Mouse (Mus musculus) heart, adult 18-20 months (tissue): ENCODE measurements at regions not wholly inside any gene's neighbourhood (a gene's known extent, or its start where the extent isn't known, plus 50 kb on each side); places are given as distances from the start of the nearest gene placed in this dataset.

ENCODE experiments used
- DNase-seq, 2 experiments: peaks; one replicate each; pipeline ENCODE4 v3.0.0; 2021 to 2022; ENCODE audit warnings: mixed read lengths in 1 of 2

DNA sequence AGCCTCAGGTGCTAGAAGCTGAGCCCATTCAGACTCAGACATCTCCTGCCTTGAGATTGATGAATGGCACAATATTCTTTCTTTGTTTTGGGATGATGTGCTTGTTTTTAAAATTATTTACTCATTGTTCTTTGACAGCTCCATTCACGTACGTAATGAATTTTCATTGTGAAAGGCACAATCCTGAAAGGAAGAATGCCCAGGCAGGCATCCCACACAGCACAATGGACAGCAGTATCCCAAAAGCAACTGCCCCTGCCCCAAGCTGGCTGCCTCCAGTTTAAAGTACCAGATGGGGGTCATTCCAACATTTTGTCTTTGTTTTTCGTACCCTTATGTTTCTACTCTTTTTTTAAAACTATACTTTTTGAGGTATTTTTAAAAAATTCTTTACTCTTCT, 210.9 kb upstream of the St8sia2 start:
- DNase-seq, result no peak

DNA sequence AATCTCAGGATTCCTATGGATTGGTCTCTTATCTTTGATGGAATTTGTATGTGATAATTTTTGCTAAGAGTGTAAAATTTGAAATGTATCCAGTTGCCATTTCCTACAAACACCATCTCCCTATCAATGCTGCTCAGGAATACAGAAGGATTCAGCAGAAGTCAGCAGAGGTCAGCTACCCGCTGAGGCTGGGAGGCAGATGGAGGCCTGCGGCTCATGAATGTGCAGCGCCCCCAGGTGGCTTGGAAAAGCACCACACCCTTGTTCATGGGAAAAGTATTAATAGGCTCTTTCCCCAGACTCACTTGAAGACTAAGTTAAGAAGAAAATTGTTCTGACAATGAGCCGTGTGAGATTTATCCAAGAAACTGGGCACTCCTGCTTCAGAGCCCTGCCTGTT, 187.2 kb upstream of the St8sia2 start:
- no peak for DNase-seq

DNA sequence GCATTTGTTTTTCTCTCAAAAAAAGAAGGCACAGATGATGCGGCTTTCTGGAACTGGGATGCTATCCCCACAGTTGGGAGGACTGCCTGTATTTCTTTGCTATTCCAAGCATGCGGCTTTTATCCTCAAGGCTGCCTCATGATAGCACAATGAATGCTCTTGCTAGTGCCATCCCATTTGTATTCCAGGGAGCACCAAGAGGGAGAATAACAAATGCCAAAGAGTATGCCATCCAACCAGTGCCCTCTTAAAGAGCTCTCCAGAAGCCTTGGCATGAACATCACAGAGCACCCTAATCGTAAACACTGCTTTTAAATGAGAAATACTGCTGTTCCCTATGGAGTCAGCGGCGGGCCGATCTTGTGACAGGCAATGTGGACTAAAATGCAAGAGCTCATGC, 185.3 kb upstream of the St8sia2 start:
- DNase-seq, result no peak

DNA sequence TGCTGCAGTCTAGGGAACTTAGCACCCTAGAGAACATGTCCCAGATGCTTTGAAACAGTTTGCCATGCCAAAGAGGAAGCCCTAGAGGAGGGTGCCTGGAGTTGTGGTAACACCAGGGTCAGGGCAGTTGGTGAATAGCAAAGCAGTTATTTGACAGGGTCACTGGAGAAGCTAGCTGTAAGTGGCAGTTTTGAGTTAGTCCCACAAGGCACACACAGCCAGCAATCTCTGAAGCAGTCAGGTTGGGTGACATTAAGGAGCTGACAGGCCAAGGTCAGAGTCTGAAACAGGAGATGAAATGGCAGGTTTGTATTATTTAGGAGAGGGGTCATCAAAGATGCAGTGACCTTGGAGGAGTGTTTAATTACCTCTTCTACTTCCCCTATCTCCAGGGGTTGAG, 171.2 kb upstream of the St8sia2 start:
- DNase-seq, result no peak

DNA sequence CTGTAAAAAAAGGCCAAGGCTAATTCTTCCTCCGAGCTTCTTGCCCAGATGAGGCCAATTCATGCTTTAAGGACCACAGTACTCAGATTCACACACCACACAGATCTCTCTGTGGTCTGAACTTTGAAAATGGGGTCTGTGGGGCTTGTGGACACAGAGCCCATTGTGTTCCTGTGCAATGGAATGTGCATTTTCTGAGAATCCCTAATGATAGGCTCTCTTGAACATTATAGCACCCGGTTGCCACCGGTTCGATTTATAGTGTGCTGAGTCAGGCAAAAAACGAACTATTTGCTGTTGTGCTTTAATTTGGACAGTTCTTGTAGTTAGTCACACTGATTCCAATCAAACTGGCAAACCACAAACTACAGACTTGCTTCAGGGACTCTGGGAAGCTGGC, 160.7 kb upstream of the St8sia2 start:
- DNase-seq, result no peak

DNA sequence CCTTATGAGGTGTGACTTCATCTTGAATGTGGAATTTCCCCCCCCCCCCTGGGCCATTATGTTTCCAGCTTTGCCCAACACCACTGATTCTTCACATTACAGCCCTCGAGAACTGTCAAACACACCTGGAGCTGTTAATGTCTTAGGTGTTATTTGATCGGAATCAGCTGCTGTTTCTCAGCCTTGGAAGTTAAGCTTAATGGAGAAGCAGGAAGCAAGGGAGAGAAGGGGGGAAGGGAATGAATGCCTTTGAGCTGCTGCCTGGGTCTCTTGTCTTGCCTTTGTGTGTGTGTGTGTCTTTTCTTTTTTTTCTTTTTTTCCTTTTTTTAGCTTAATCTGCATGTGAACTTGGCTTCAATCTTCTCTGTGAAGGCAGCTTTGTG, 159.7 kb upstream of the St8sia2 start:
- no peak for DNase-seq

DNA sequence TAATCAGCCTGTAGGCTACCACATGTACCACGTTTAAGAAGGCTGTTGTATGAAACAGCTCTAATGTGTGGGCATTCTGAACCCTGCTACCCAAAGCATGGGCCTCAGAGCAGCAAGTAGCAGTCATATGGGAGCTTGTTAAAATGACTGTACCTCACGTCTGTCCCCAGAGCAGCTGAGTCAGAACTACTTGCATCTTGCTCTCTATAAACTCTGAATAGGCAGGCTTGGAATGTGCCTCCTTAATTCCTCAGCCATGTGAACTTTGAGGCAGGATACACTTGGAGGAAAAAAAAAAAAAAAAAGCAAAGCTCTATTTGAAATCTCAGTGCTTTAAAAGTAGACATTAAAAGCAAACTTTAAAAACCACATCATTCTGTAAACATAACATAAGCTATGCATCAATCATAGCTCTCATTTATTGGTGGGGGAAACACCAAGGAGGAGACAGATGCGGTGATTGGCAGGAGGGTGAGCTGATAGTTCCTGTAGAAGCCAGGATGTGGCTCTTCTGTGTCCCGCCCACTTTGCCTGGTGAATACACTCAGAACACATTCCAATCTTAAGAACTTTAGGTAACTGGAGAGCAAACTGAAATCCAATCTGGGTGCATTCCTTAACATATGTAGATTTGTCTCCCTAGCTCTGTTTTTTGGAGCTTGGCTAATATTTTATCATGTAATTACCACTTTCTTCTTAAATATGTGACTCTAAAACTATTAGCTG, 159.2 kb upstream of the St8sia2 start:
- DNase-seq, result no peak

DNA sequence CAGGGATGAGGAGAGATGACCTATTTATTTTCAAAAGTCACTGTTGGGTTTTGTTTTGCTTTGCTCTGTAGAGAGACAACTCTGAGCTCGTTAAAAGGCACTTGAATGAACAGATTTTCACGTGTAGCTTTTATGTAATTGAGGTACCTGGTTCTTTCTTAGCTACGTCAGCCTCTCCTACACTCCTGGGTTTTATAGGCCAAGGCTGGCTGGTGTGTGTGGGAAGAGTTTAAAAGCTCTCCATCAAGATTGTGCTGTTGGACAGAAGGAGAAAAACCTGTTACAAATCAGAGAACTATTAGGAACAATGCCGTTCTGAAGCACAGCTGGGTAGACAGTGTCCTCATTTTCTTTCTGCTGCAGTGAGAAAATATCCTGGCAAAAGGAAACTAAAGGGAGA, 138.1 kb upstream of the St8sia2 start:
- DNase-seq, result no peak

DNA sequence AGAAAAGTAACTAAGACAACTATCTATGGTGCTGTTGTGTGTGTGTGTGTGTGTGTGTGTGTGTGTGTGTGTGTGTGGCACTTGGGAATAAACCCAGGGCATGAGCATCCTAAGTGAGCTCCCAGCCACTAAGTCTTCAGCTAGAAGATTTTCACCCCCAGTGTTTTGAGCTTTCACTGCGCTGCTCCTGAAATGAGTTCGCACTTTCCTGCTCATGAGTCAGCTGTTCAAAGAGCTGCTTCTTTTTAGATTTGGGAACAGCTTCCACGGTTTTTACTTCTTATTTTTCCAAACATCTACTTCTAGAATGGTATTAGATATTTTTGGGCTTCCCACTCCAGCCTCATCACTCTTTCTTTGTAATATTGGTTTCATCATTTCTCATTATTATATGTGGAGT, 129.7 kb upstream of the St8sia2 start:
- no peak for DNase-seq

DNA sequence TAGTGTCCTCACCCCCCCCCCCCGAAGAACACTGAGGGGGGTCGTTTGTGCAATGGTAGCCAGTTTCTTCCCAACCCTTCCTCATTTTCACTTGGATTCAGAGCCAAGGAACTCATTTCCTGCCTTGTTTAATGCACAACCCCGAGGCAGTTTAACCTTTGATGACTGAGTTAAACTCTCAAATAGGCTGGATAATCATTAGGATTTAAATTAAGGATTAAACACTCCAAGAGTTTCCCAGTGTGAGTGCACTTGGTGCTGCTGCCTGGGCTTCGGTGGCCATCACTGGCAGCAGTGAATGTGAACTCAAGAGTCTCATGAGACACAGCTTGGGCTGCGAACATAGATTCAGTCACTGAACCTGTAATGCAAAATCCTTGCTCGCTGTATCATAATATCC, 124.7 kb upstream of the St8sia2 start:
- no peak for DNase-seq

DNA sequence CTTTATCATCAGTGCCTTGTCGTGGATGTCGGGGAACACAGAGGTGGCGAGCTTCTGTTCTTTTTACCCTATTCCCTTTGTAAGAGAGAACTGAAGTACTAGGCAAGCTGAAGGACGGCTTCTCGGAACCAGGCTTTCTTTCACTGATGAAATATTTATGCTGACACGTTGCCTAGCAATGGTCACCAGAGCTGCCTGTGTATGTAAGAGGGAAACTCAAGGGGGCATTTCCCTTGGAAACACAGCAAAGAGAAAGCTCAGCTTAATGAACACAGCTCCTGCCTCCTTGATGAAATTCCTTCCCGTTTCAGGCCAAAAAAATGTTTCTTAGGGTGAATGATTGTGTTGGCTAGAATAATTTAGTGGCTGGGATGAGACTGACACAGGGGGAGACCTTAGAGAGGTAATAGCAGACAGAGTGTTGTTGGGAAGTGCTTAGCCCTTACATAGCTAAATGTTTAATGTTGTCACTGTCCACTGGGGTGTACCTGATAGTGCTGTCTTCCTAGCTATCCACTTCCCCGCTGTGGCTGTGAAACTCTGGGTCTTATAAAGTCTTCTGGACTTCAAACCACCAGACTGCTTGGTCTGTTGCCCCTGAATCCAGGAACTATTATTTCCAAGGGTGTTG, 116.8 kb upstream of the St8sia2 start:
- DNase-seq, result no peak

DNA sequence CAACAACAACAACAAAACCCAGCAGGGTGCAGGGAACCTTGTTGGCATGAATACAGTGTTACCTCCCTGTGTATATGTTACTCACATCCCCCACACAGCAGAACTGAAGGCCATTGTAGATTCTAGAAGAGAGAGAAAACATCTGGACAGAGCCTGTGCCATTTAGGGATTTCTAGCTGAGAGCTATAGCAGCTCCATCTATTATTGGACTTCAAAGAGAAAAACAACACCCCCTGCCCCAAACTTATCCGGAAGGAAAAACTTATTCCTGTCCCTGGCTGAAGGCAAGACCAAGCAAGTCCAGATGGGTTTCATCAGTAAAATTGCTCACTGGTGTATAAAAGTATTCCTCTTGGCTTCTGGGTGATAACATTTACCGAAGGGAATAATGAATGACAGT, 98.6 kb upstream of the St8sia2 start:
- no peak for DNase-seq

DNA sequence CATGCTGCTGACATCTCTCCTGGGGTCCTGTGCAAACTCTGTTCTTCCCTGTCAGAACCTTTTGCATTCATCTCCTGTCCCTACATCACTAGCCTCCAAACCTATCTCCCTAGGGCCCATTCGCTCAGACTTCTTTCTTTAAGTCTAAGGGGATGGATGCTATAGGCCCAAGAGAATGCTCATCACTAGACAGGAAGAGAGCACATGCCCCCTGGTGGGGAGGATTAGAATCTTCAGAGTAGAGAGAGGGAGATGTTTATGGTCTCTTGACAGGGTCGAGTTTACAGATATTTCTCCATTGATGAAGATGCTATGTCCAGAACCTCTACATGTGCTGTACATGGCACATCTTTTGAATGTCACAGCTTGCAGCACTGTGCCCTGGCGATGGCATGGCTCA, 94.9 kb upstream of the St8sia2 start:
- peak in 1 of 2 experiments; percentile 21 for DNase-seq

DNA sequence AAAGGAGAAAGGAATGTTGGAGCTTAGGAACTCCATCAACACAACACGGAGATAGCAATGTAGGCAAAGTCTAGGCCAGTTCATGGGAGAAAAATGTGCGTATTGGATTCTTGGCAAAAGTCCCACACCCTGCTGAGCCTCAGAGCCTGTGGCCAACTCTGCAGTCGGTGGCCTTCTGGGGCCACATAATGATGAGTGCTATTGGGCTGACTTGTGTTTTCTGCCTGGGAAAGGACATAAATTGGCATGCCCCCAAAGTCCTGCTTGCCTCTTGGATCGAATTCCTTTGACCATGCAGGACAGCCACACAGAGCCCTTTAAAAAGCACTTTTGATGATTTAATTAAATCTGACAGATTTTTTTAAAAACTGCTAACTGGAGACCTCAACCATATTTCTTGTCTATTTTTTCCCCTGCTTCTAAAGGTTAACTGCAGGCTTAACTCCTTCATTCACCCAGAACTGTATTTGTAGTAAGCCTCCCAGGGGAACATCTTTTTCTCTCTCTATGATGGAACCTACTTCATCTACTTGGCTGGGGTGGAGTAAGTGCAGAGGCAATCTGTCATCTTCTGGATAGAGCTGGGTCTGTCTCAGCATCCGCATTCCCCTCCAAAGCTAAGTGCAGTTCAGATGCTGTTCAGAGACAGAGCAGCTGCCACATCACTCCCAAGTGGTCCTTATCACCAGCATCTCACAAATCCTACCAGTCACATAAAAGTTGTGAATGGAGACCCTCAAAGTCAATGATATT, 93.9 kb upstream of the St8sia2 start:
- peak; percentile 37 to 55 for DNase-seq

DNA sequence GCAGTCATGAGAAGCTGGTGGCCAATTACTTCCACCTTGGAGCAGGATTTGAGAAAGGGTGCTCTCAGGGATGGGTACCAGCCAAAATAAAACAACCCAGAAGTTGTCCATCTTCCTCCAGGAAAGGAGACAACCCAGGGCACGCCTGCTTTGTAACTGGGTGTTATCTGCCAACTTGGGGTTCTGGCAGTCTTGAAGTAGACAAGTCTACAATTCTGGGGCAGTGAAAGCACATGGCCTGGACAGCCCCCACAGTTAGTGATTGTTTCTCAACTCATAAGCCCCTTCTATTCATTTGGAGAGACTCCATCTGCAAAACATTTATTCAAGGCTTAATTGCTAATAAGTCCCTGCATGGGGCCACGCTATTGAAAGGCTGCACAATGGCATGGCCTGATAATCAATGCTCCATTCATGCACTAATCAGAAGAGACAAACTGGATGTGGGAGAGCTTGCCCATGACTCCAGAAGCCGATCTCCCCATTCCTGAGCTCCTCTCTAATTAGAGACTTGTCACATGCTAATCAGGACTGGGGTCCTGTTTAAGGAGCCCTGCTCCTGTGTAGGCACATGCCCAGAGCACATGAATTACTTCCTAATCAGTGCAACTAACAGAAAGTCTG, 78.0 kb upstream of the St8sia2 start:
- DNase-seq, result no peak

DNA sequence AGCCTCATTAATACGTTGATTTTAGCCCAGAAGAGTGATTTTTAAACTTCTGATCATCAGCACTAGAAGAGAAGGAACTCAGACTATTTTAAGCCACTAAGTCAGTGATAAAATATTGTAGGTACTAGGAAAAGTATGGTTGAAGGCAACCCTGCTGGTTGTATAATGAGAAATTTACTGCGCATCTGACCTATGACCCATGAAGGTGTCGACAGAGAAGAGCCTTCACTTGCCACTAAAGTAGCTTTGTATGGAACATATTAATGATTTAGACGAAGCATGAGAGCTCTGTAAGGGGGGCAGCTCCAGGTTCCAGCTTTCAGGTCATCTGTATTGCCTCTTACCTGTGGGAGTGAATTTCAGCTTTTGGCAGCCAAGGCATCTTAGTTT, 67.4 kb upstream of the St8sia2 start:
- DNase-seq, result no peak

DNA sequence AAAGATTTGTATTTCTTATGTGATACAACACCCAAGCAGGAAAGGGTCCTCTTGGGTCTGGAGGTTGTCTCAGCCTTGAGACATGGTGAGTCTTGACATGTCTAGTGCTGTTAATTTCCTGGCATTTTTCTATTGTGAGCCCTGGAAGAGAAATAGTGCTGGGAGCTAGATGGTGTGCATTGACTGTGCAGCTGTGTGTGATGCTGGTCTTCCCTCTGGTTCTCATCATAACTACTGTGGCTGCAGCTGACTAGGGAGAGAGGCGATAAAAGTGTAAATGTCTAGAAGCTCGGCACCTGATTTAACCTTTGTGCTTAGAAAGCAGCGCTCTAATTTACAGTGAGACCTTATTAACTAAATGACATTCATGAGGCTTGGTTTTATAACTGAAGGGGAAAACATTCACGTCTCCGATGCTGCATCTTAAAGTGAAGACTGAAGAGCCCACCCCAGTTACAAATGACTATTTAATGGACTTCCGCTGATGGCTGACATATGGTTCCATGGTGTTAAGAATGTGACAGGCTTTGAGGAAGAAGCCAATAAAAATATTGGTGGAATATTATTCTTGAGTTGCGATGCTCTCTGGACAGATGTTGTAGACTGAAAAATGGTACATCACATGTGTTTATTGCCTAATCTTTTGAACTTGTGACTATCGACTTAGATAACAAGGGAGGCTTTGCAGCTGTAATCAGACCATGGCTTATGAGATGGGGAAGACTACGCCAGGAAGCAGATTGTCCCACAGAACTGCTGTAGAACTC, 66.8 kb upstream of the St8sia2 start:
- DNase-seq, result peak in 1 of 2 experiments; percentile 7

DNA sequence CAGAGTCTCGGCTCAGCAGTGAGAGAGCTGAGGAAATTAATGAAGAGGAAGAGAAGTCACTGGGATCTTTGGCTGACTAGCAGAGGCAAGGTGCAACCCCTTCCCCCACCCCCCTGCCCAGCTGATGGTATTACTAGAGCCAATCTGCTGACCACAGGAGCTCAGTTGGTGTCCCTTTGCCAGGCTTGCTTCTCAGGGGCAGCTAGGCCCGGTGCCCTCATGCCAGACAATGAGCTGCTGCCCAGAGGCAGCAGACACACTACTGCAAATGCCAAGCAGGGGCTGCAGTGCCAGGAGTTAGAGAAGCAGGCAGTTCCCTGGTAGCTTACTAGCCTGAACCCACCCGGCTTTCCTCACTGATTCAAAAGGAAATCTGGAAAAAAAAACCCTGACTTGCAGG, 59.1 kb upstream of the St8sia2 start:
- DNase-seq, result no peak

DNA sequence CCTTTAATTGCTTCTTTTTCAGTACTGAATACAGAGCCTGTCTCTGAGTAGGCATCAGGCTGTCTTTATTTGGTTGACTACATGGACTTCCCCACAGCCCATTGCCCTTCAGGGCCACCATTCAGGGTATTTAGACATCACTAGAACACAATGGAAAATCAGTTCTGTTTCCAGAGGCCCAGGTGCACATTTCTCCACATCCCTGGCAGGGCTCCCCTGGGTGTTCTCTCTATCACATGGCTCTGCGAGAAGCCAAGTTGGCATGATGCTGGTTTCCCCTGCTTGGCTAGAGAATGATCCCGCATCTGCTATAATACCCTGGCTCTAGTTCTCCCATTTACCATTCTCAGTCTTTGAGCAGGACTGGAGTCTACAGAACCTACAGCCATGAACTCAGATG, 57.3 kb upstream of the St8sia2 start:
- DNase-seq, result no peak

DNA sequence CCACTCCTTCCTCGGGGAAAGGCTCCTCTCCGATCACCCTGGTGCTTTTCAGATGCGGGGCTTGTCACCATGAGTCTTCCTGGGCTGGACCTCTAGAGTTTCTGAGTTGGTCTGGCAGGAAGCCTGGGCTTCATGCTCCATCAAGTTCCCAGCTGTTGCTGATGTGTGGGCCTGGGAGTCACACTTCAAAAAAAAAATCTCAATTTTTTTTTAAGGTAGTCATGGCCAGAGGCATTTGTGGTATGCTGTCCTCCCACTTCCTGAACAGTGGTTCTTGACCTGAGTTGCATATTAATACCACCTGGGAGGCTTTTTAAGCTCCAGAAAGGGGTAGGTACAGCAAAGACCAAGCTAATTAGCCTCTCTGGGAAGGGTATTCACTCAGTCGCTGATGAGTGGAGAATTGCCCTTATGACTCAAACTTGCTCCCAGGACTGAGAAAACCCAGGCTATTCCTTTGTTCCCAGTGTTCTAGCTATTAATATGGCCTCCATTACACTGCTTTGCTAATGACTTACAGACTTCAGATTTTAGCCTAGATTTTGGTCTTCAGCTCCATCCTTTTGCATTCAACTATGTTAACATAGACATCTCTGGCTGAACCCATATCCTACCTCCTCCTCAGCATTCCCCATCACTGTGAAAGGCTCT, 52.1 kb upstream of the St8sia2 start:
- DNase-seq, result peak; percentile 34 to 58
